Mouse (Mus musculus): ENCODE measurements around the gene Arhgef3. TPM values are rescaled to one million over a fixed set of nuclear protein-coding genes. Genes with fewer than 3 reads are reported as not detected.
"Not testable (repeated sequence)": the region's sequence is repeated elsewhere in the genome, so short reads cannot be mapped to it uniquely, and the experiment has no call there.

The Arhgef3 gene
- polyA plus RNA-seq, 3 experiments from 2014 or later: 90.3 to 168 (median 160) TPM

DNA sequence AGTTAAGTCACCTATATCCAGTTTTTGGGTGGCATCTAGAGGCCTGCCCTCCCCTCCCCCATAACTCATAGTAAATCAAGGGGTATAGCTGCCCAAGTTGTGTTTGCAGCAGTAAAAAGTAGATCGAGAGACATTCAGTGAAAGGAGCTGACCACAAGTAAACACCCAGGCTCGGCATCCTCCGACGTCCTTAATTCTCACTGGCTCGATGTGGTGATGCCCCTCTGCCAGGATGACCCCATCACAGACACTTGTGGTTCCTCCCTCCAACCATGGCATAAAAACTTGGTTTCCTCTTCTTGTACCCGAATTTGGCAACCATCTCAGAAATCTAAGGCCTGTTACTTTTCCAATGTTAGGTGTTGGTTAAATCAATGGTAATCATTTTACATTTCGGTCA, 118.4 kb downstream of the Arhgef3 start:
- ATAC-seq: no peak

DNA sequence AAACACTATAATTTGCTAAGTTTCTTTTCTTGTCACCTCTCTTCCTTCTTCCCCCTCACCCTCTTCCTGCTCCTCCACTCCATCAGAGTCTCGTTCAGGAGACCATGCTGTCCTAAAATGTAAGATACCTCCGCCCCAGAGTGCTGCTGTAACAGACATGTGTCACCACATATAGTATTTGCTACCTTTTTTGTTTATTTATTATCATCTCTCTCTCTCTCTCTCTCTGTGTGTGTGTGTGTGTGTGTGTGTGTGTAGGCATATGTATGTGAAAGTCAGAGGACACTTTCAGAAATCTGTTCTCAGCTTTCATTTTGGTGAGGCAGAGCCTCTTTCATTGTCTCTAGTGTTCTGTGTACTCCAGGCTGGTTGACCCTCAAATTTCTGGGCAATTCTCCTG, 119.0 kb downstream of the Arhgef3 start:
- no peak for ATAC-seq

DNA sequence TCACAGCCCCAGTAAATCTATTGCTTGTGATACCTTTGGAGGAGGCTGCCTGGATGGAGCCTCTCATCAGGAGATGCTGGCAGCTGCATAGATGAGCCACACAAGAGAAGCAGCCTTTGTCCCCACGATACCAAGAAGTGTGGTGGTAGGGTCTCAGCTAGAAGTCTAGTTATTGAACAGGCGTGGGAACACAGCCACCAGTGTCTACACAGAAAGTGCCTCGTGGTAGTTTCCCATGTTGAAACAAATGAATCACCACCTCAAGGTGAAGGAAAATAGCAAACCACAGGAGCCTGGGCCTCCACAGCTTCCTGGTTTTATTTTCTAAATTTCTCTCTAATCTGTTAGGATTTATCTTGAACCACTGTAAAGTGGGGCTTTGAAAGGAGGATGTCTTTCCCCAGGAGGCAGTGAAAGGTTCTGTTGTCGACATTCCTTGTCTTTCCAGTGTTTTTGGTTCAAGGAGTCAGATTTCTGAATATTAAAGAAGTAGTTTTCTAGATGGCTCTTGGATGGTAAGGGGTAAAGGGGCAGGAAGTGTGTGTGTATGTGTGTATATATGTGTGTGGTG, 119.7 kb downstream of the Arhgef3 start:
- ATAC-seq: peak; percentile 24

DNA sequence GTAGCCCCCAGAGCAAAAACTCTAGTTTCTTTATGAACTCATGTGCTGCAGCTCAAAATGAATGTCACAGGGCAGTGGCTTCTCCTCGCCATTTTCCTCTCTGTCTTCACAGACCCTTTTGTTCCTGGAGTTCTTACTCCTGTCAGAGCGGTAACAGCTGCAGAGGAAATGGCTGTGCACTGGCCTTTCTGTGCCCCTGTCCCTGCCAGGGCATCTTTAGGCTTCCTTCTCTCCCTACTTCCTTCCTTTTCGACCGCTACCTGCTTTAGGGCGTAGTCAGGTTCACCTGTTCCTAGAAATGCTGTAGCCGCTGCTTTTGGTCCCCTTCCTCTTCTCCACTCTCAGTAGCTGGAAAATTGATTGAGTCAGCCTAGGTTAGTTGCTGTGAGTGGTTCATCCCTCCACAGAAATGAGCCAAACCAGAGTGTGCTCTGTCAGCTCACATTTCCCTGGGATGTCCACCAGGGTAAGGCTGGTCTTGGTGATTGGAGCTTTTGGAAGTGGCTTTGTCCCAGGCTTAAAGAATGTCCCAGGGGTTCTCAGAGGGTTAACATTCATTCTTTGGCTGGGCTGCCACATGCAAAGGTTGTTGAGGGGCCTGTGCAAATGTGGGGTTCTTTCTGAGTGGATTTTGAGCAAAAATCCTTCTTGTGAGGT, 121.3 kb downstream of the Arhgef3 start:
- ATAC-seq: no peak

DNA sequence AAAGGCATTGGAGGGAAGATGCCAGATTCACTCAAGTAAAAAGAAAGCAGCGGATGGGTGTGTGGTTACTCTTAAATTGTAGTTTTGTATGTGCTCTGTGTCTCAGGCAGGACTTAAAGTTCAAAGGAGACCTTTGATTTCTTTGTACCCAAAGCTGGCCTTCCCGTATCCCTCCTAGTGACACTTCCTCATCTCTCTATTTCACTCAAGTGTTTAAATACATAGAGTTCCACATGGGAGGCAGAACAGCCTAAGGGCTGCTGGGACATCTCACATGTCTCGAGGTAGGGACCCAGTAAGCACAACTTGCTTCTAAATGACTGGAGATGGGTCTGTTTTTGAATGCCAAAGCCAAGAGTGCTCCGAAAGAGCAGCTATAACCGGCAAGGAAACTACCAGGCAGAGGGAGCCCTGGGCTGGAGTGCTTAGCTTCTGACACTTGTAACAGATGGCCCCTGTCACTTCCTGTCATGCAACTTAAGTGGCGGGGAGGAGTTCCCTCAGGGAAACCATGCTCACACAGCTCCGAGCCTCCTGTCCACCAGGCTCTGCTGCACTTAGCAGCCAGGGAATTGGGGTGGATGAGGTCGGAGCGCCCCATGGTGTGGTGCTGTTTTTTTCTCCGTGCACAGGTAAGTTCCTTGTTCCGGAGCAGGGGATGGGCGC, 123.0 kb downstream of the Arhgef3 start:
- ATAC-seq: peak; percentile 75

DNA sequence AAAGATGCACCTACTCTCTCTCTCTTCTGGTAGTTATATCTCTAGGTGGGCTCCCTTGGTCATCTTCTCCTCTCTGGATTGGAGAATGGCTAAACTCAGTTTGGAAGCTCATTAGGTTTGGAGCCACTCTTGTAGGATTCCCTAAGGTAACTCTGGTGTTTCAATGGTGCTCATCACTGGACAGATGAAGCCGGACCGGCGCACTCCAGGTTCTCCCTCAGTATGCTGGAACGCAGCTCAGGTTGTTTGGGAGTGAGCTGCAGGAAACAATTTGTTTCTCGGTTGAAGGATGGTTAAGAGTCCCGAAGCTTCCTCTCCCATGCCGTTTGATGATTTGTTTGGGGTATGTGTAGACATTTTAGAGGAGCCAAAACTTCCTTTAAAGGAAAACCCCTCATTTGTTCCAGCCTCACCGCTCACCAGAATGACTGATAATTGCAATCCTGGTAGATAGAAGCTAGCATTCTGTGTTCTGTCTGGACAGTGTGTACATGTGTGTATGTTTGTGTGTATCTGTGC, 124.0 kb downstream of the Arhgef3 start:
- no peak for ATAC-seq

DNA sequence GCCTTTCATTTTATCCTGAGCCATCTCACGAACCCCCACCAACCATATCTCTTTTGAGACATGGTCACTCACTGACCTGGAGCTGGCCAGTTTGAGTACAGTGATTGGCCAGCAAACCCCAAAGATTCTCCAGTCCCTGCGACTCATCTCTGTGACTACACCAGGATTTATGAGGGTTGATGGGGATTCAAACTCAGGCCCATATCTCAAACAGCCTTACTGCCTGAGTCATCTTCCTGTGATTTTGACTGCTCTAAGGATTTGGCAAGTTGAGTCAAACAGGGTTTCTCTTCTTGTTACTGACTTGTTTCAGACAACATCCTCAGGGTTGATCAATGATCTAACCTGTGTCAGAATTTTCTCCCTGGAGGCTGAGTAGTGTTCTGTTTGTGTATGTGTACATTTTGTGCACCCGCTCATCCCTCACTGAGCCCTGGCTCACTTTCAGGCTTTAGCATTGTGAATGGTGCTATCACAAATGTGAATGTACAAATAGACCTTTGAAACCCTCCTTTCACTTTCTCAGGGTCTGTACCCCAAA, 124.9 kb downstream of the Arhgef3 start:
- ATAC-seq: peak; percentile 5

DNA sequence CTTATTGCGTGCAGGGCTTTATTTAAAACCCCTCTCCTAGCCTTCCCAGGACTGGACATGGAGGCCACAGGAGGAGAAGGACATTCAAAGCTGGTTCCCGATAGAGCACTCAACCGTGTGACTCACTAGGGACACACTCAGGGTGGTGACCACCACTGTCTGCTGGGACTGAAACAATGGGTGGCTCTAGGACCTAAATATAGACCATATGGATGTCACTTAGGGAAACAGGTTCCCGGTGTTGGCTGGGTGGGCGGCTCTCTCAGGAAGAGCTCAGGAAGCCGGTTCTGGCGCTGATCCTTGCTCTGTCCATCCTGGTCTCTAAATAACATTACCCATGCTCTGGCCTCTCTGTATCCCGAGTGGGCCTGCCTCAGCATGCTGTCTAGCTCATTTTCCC, 127.6 kb downstream of the Arhgef3 start:
- no peak for ATAC-seq

DNA sequence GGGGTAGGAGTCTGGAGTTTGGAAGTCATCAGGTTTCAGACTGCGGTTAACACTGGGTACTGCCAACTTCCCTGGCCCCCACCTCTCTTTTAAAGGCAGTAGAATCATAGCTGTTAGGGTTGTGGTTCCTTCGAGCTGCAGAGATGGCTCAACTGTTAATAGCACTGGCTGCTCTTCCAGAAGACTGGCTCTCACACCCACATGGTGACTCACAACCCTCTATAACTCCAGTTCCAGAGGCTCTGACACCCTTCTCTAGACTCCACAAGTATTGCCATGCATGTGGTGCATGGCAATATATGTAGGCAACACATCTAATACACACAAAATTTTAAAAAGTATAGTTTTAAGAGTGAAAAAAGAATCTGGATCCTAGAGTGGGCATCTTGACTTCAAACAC, 128.1 kb downstream of the Arhgef3 start:
- ATAC-seq: no peak

DNA sequence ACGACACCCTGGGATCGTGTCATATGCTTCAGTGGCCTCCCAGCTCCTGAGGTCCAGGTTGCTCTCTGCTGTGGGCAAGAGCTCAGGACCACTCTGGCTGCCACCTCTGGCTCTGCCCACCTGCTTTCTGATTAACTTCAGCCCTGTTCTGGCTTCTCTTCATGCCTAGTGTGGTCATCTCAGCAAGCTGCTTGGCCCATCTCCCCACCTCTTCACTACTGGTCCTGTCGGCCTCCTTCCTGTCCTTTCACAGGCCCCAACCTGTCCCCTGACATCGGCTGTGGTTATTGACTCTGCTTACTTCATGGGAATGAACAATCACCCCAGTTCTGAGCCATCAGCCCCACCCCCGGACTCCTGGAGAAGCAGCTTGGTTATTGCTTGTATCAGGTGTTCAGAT, 128.9 kb downstream of the Arhgef3 start:
- no peak for ATAC-seq

DNA sequence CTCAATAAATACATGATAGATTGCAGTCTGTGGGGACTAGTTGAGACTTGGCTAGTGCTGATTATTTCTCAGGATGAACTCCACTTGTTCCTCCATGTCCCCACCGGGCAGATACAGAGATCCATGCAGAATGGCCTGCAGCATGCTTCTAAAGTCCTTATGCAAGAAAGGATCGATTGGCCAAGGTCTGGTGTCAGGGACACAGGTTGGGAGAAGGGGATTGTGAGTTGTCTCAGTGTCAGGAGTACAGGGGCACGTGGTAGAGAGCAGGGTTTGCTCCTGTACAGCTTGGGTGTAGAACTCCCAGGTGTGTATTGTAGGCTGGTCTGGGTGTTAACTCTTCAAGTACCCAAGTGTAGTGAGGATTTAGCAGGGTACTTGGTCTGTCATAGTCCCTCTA, 130.2 kb downstream of the Arhgef3 start:
- ATAC-seq: no peak

DNA sequence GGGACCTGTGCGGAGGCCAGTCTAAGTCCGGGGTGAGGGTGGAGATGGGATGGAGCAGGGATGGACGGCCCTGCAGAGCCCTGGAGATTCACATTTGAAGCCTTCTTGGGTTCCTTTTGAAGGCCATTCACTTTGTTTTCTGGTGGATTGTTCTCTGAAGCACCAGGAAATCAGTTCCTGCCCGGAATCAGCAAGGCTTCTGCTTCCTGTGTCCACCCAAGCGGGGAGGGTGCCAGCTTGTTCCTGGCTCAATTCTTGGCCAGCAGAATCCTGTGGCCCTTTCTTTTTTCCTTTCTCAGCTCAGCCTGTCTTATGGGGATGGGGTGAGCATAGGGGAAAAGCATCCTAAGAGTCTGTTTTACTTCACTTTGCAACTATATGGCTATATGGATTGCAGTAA, 131.7 kb downstream of the Arhgef3 start:
- no peak for ATAC-seq

DNA sequence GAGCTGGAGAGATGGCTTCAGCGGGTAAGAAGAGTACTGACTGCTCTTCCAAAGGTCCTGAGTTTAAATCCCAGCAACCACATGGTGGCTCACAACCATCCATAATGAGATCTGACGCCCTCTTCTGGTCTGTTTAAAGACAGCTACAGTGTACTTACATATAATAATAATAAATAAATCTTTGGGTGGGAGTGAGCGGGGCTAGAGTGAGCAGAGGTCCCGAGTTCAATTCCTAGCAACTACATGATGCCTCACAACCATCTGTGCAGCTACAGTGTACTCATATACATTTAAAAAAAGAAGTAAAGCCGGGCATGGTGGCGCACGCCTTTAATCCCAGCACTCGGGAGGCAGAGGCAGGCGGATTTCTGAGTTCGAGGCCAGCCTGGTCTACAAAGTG, 132.2 kb downstream of the Arhgef3 start:
- not testable (repeated sequence) for ATAC-seq

DNA sequence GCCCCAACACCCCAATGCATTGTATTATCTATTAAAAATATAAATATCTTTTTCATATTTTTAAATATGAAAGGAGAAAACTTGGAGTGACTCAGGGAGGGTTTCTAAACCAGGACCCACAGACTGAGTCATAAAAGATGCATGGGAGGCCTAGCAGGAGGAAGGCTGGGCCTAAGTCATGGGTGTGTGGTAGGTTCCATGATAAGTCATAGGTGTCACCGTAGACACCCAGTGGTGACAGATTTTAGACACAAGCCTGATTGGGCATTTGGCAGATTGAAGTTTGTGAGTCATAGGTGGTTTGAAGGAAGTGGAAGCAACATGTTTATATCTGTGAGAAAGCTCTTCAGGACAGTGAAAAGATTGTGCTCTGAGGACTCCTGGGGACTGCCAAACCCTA, 134.4 kb downstream of the Arhgef3 start:
- ATAC-seq: peak; percentile 94

DNA sequence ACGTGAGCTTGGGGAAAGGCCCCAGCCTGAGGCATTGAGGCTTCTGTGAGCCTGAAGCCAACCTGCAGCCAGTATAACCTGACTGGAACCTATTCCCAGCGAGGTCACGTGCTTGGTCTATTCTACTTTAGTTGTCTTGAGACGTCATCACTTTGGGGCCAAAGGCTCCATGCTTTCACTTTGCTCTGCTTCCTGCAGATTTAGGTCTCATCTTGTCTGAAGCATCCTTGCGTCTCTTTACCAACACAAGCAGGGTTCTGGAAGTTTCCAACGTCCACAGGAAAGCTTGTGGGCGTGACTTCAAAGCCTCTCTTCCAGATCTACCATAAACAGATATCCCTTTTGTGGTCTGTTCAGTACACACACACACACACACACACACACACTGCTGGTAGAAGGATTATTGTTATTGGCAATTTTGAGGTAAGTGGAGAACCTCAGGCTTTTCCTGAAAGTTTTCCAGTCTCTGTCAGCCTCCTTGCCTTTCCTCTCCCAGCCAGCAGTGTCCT, 135.6 kb downstream of the Arhgef3 start:
- peak; percentile 38 for ATAC-seq

DNA sequence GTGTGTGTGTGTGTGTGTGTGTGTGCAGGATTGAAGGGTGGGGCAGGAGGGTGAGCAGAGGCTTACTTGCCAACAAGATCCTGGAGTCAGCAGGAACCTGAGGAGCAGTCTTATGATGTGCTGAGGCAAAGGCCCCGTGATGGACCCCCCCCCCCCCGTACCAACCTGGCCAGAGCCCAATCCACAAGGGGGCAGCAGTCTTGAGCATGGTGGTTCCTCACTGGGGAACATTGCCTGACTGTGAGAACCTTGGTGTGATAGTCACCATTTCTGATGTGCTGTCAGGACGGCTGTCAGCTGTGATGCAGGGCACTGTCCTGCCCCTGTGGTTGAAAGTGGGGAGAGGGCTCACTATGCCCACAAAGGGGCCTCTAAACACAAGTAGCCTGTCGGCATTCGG, 138.7 kb downstream of the Arhgef3 start:
- no peak for ATAC-seq

DNA sequence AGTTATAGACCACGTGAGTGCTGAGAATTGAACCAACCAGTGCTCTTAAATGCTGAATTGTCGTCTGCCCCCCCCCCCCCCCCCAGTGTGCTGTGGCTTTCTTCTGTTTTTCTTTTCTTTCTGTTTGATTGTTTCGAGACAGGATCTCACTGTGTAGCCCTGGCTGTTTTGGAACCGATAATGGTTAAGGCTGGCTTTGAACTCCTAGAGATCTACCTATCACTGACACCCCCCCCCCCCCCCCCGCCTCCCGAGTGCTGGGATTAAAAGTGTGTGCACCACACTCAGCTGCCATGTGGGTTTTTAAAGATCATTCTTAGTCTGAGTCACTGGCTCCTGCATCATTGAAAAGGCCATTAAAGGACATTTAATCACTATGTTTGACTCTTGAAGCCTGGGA, 147.7 kb downstream of the Arhgef3 start:
- peak; percentile 35 for ATAC-seq

DNA sequence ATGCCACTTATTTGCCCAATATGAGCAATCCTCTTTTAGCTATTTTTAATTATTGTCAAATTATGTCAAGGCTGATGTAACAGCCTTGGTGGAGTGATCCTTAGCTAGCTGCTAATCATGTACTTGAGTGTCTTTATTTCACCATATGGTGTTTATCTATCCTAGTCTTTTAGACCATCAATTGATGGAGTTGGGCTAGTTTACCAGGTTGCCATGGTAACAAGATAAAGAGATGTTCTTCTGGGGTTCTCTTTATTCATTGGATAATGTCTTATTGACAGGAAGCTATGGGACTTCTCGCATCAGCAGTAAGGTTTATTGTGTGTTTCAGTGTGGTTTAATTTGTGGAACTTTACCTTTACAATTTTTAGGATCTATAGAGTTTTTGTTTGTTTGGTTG, 151.9 kb downstream of the Arhgef3 start:
- ATAC-seq: peak; percentile 43

DNA sequence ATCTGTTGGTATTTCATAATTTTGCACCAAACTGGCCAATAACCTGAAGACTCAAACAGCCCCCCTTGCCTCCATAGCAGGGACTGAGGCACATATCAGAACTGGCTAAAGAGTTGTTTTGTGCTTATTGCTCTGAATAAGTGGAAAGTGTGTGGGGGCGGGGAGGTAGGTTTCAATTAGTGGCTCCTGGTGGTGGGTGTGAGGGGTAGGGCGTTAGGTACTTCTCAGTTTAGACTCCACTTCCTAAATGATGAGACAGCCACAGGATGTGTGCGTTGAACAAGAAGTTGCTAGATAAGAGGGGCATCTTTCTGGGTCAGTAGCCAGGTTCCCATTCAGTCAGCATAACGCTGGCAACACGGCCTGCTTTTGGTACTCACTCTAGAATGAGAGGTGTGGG, 153.4 kb downstream of the Arhgef3 start:
- ATAC-seq: peak; percentile 68

DNA sequence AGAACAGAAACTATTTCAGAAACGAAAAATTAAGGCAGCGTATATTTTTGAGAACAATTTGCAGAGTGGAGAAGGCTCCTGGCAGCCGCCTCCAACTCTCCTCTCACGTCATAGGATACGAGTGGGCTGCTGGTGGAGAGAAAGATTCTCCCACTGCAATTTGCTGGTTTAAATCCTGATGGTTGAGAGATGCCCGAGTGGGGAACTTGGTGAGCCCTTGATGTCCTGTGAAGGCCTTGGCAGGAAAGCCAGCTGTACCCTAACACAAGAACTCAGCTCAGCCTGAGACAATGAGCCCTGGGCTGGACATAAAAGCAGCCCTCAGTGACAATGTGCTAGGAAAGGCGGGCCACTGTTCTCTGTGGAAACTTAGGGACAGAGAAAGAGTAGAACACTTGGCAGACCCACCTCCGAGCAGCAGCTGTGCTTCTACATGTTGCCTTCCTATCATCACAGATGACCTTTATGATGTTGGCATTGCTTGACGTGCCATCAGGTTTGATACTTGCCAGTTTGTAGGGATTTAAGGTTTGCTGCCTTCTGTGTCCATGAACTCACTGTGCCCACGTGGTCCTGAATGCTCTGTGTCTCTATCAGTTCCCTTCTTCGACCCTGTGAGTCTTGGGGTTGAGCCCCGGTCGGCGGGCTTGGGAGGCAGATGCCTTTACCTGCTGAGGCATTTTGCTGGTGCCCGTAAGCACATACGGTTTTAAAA, 154.4 kb downstream of the Arhgef3 start:
- no peak for ATAC-seq

DNA sequence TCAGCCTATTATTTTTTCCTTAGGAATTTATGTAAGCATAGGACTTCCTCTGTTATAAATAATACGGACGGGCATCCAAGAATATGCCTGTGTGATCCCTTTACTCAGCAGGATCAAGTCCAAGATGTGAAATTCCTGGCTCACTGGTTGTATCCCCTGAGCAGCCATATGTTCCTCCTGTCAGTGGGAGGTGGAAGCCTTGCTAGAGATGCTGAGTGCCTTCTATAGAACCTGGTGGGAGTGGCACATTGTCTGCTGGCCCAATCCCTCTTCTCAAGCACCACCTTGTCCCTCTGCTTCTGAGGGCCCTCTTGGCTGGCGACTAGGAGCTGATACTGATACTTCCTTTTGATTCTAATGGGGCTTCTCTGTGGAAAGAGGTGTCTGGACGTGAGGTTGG, 155.1 kb downstream of the Arhgef3 start:
- ATAC-seq: no peak

DNA sequence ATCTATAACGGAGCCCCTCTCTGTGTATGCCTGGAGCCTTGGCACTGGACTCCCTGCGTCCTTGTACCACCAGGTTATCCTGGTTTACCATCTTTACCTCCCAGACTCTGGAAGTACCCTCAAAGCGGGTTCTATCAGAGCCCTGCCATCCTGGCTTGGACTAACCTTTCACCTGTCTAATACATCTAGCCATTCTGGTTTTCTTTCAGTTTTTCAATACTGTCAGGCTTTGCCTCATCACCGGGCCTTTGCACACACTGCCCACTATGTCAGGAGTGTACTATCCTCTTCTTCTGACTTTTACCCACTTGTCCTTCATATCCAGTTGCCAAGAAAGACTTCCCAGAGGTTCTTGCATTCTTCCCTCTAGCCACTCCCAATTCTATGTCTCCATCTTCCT, 155.8 kb downstream of the Arhgef3 start:
- no peak for ATAC-seq

All from inflammation-experienced regulatory T-cells, adult 6 months (primary cell).